Mouse (Mus musculus) brown adipose tissue, adult 24 weeks (tissue): ENCODE results near the gene Patz1. TPM values are rescaled to one million over a fixed set of nuclear protein-coding genes. Genes with fewer than 3 reads are reported as not detected.

Experiments used
- H3K27ac ChIP-seq: fragments of 200-500 bp; replicated peaks from 2 replicates; pipeline ENCODE4 v1.5.1; 2012; ENCODE audit warnings: low read depth, mild to moderate bottlenecking, low read length
- H3K4me1 ChIP-seq: fragments of 200-500 bp; 2 replicates; pipeline ENCODE4 v1.6.1; 2012; ENCODE audit warnings: low read length, mixed read lengths; ENCODE audit not compliant: control insufficient read depth, insufficient read depth, insufficient read length
- H3K4me3 ChIP-seq: fragments of 200-500 bp; 2 replicates; pipeline ENCODE4 v1.5.1; 2012; ENCODE audit warnings: low read depth, mild to moderate bottlenecking, low read length, moderate library complexity; ENCODE audit not compliant: insufficient read depth
- polyA plus RNA-seq: library from polyadenylated mRNA; stranded (reverse); fragments of >200 nt; gene quantifications from 2 replicates; pipeline ENCODE4 v1.2.4, GENCODE M21; 2012; ENCODE audit not compliant: missing spikeins, insufficient read depth, insufficient read length

Gene Patz1
- polyA plus RNA-seq, 1 experiment, result 4.0 TPM

GRCm38 (mm10) chr11:3302792-3303191 is 14.1 kb downstream of the Patz1 start:
- no peak overlapping the region for H3K27ac ChIP-seq
- no peak overlapping the region for H3K4me3 ChIP-seq
- H3K4me1 ChIP-seq, result no peaks in the 10 kb centered on the region

- no peaks in the 10 kb centered on the region for H3K4me1 ChIP-seq
- no peak overlapping the region for H3K27ac ChIP-seq
- no peak overlapping the region for H3K4me3 ChIP-seq
Observed at GRCm38 (mm10) chr11:3305821-3306220, 17.1 kb downstream of the Patz1 start.

DNA sequence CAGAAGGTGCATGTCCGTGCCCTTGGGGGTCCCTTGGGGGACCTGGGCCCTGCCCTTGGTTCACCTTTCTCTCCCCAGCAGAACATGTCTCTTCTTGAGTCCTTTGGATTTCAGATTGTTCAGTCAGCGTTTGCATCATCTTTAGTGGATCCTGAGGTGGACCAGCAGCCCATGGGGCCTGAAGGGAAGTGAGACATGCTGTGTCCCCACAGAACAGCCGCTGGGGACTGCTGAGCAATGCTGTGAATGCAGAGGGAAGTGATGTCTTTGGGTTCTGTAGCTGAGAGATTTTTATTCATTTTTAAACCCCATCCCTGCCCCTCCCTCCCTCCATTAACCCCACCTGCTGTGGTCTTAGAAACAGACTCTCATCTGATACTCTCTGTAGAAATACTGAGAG is 19.2 kb downstream of the Patz1 start:
- H3K27ac ChIP-seq, result no peak overlapping the region

GRCm38 (mm10) chr11:3309884-3310283 is 21.2 kb downstream of the Patz1 start:
- no peak overlapping the region for H3K4me3 ChIP-seq
- no peak overlapping the region for H3K27ac ChIP-seq
- H3K4me1 ChIP-seq, result no peaks in the 10 kb centered on the region

More for the DNA sequence above, 19.2 kb downstream of the Patz1 start:
- H3K4me3 ChIP-seq, result no peak overlapping the region
- H3K4me1 ChIP-seq, result no peaks in the 10 kb centered on the region

DNA sequence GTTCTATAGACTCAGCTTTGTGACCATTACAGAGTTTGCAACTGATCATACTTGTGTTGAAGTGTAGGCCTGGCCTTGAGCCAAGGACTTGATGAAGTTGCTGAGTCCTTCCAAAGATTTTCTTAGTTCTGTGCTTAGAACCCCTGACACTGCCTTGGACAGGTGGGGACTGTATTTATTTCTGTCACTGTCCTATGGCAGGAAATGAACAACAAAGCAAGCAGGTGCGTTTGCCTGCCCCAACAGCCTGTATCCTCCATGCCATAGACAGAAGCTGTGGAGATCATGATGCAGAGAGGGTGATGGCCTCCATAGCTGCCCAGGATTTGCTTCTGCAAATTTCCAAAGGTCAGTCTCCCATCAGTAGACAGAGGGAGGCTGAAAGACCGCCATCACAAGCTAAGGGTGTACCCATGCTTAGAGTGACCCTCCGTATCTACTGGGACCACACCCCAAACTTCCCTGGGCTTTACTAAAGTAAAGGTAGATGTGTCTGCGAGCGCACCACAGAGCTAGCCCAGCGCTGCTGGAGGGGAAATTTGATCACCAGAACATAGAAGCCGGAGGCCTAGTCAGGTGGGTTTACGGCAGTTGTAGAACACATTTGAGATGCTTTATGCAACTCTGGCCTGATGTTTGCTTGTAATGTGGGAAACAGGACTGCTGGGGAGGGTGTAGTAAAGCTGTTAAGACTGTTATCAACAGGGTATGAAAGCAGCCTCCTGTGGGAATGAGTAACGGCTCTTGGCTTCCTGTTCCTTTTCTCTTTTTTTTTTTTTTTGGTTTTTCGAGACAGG is 22.3 kb downstream of the Patz1 start:
- no peak overlapping the region for H3K4me3 ChIP-seq
- no peak overlapping the region for H3K27ac ChIP-seq
- no peaks in the 10 kb centered on the region for H3K4me1 ChIP-seq

- Histone ChIP-seq H3K4me1 (no peaks in the 10 kb centered on the region), H3K27ac (no peak overlapping the region), H3K4me3 (no peak overlapping the region)
Observed at GRCm38 (mm10) chr11:3311586-3312347, 23.1 kb downstream of the Patz1 start.

GRCm38 (mm10) chr11:3313294-3313693 is 24.6 kb downstream of the Patz1 start:
- H3K27ac ChIP-seq, result no peak overlapping the region
- H3K4me3 ChIP-seq, result no peak overlapping the region
- no peaks in the 10 kb centered on the region for H3K4me1 ChIP-seq

- Histone ChIP-seq H3K4me3 (no peak overlapping the region), H3K4me1 (no peaks in the 10 kb centered on the region), H3K27ac (no peak overlapping the region)
Observed at GRCm38 (mm10) chr11:3314148-3314547, 25.5 kb downstream of the Patz1 start.

- H3K4me3 ChIP-seq, result no peak overlapping the region
- H3K27ac ChIP-seq, result no peak overlapping the region
- H3K4me1 ChIP-seq, result no peaks in the 10 kb centered on the region
Observed at GRCm38 (mm10) chr11:3318286-3318685, 29.6 kb downstream of the Patz1 start.

GRCm38 (mm10) chr11:3328271-3328670 is 39.6 kb downstream of the Patz1 start:
- no peak overlapping the region for H3K27ac ChIP-seq
- no peak overlapping the region for H3K4me3 ChIP-seq
- peaks cover 7% of the 10 kb centered on the region; the same call in 1 of the 2 replicates for H3K4me1 ChIP-seq

DNA sequence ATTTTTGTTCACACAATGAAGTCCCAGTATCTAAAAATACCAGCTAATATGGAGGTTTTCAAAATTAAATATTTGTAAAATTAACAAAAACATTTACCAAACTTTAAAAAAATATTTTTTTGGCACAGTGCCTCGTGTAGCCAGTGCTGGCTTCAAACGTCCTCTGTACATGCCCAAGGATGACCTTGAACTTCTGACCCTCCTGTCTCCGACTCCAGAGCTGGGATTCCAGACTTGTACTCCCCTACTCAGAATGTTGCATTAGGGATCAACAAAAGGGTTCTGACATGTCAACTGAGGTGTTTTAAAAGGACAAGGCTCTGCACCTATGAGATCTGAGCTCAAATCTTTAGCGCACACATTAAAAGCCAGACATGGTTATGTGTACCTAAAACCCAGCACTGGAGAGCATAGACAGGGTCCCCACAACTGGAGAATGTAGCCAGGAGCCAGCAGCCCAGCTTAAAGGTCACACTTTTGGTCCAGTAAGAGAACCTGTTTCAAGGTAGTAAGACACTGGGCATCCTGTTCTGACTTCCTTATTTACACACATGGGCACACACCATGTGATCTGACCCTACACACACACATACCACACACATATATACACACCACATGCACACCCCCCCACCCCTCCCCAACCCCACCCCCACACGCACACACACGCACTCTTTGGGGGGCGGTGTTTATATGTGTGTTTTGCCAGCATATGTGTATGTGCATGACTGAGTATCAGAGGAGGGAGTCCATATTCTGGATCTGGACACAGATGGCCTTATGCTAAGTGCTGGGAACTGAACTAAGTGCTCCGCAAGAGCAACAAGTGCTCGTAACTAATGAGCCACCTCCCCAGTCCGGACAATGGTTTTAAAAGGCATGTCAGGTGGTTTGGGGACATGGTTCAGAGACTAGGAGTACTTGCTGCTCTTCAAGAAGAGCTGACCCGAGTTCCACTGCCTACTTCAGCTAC is 40.4 kb downstream of the Patz1 start:
- no peak overlapping the region for H3K4me3 ChIP-seq
- H3K27ac ChIP-seq, result peak overlapping the region; percentile 14; the same call in 1 of the 2 replicates
- peaks cover 9% of the 10 kb centered on the region; the same call in 1 of the 2 replicates for H3K4me1 ChIP-seq

DNA sequence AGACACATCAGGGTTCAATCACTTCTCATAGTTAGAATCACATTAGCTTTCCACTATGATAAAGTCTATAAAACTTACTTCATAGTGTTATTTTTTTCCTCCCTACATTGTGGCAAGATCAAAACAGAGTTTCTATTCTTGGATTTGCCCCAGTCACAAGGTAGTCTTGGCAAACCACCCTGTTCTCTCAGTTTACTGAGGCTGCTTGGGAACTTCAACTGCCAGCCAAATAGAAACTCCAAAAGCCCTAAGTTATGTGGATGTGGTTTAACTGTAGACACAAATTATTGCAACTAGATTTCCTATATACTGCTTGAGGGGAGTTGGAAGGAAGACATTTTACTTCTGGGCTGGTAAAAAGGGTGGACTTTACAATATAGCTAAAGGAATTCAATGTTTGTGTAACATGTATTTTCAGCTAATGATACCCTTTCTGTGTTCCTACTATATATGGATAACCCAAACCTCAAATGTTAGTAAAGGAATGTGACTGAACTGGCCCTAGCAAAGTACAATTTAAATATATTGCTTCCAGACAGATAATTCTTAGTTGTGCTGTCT is 41.3 kb downstream of the Patz1 start, which contains the start of gene Pik3ip1:
TSS of gene Pik3ip1 (plus strand) at position 511 of the 561 bp plus-strand sequence.
- Histone ChIP-seq H3K4me1 (peaks cover 16% of the 10 kb centered on the region), H3K27ac (peak within 1 kb of the TSS; percentile 60), H3K4me3 (peak within 1 kb of the TSS; percentile 61)

DNA sequence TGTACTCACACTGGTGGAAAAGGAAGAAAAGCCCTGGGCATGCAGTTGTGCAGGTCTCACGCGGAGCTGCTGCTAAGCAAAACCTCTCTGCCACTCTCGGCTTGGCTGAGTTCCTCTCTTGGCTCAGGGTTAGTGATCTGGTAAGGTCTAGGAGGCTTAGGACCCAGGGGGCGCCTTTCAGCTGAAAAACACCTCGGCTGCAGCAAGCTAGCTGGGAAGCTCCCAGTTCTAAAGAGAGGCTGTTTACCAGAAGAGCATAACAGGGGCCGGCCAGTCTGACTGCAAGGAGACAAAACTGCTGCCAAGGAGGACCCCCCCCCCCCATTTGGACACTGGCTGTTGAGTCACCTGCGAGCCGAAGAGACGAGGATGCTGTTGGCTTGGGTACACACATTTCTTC is 41.9 kb downstream of the Patz1 start:
- Histone ChIP-seq H3K4me3 (peak overlapping the region; percentile 61), H3K27ac (peak overlapping the region; percentile 60), H3K4me1 (peaks cover 22% of the 10 kb centered on the region)

DNA sequence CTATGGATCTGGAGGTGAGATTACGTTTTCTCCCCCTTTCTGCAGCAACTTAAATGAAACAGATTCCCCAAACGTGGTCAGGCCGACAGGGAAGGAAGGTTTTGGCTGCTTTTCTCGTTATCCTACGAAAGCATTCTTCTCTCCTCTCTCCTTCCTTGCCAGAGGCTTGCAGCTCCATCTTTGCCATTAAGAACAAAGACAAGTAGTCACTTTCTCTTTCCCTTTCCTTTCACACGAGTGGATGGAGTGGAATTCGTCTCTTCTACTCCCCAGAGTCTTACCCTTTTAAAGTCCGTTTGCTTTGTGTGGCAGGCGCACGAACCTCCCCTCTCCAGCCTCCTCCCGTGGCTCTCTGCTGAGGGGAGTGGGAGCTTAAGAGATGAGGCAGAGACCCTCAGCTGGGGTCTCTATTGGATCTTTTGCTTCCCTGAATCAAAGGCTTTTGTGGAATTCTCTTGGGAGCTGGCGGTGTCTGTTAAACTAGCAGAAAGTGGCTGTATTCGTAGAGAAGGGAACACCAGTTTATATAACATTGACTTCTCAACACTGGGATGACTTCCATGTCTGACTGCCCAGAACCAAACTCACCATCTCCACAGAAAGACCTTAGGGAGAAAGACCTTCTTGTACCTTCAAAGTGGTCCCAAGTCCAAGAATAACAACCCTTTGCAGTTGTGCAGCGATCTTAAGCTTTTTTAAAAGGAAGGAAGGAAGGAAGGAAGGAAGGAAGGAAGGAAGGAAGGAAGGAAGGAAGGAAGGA is 42.5 kb downstream of the Patz1 start:
- Histone ChIP-seq H3K27ac (peak overlapping the region; percentile 60), H3K4me1 (peaks cover 28% of the 10 kb centered on the region), H3K4me3 (peak overlapping the region; percentile 61)
